Mouse (Mus musculus): ENCODE results near the gene Ccdc188. TPM values are rescaled to one million over a fixed set of nuclear protein-coding genes. Genes with fewer than 3 reads are reported as not detected.

Gene Ccdc188
- polyA plus RNA-seq, 1 experiment from 2014 or later: not detected

- no peak overlapping the region for H3K27ac ChIP-seq (ENCODE audit: low read depth, low read length)
- no peaks in the 10 kb centered on the region for H3K9me3 ChIP-seq (ENCODE audit: control insufficient read depth, low read length)
- H3K9ac ChIP-seq (ENCODE audit: low read length): no peak overlapping the region
- H3K4me1 ChIP-seq (ENCODE audit: control insufficient read depth, insufficient read depth, low read length): no peaks in the 10 kb centered on the region; the same call in 1 of the 2 replicates
- H3K4me3 ChIP-seq (ENCODE audit: low read depth, low read length): no peak overlapping the region
- no peaks in the 10 kb centered on the region for H3K27me3 ChIP-seq (ENCODE audit: control insufficient read depth, insufficient read depth, low read length)
- no peak overlapping the region for H3K4me2 ChIP-seq (ENCODE audit: low read depth)
- 95% methylated on average over 4 of the region's 4 CpGs for WGBS
- H3K36me3 ChIP-seq (ENCODE audit: control insufficient read depth, insufficient read depth, low read length): peaks cover 11% of the 10 kb centered on the region
- ATAC-seq (ENCODE audit: insufficient read depth, low FRiP score, low TSS enrichment) (no peak), DNase-seq (ENCODE audit: low spot score) (no peak)
Observed at GRCm38 (mm10) chr16:18228856-18229255, 11.2 kb downstream of the Ccdc188 start.

- Histone ChIP-seq H3K36me3 (ENCODE audit: control insufficient read depth, insufficient read depth, low read length) (peaks cover 4% of the 10 kb centered on the region), H3K9me3 (ENCODE audit: control insufficient read depth, low read length) (no peaks in the 10 kb centered on the region), H3K27ac (ENCODE audit: low read depth, low read length) (no peak overlapping the region), H3K4me2 (ENCODE audit: low read depth) (no peak overlapping the region), H3K27me3 (ENCODE audit: control insufficient read depth, insufficient read depth, low read length) (no peaks in the 10 kb centered on the region), H3K9ac (ENCODE audit: low read length) (no peak overlapping the region), H3K4me1 (ENCODE audit: control insufficient read depth, insufficient read depth, low read length) (peaks cover 2% of the 10 kb centered on the region; the same call in 1 of the 2 replicates), H3K4me3 (ENCODE audit: low read depth, low read length) (no peak overlapping the region)
- DNase-seq (ENCODE audit: low spot score) (no peak), ATAC-seq (ENCODE audit: insufficient read depth, low FRiP score, low TSS enrichment) (no peak)
- 89% methylated on average over 11 of the region's 11 CpGs for WGBS
Observed at GRCm38 (mm10) chr16:18229622-18230021, 11.9 kb downstream of the Ccdc188 start.

- Histone ChIP-seq H3K4me2 (ENCODE audit: low read depth) (no peak overlapping the region), H3K27me3 (ENCODE audit: control insufficient read depth, insufficient read depth, low read length) (no peaks in the 10 kb centered on the region), H3K4me1 (ENCODE audit: control insufficient read depth, insufficient read depth, low read length) (peaks cover 2% of the 10 kb centered on the region; the same call in 1 of the 2 replicates), H3K9me3 (ENCODE audit: control insufficient read depth, low read length) (no peaks in the 10 kb centered on the region), H3K27ac (ENCODE audit: low read depth, low read length) (no peak overlapping the region), H3K9ac (ENCODE audit: low read length) (no peak overlapping the region), H3K4me3 (ENCODE audit: low read depth, low read length) (no peak overlapping the region), H3K36me3 (ENCODE audit: control insufficient read depth, insufficient read depth, low read length) (peaks cover 4% of the 10 kb centered on the region; the same call in 1 of the 2 replicates)
- 93% methylated on average over 6 of the region's 6 CpGs for WGBS
- ATAC-seq (ENCODE audit: insufficient read depth, low FRiP score, low TSS enrichment): no peak
- DNase-seq (ENCODE audit: low spot score): no peak
Observed at GRCm38 (mm10) chr16:18230617-18231016, 12.9 kb downstream of the Ccdc188 start.

DNA sequence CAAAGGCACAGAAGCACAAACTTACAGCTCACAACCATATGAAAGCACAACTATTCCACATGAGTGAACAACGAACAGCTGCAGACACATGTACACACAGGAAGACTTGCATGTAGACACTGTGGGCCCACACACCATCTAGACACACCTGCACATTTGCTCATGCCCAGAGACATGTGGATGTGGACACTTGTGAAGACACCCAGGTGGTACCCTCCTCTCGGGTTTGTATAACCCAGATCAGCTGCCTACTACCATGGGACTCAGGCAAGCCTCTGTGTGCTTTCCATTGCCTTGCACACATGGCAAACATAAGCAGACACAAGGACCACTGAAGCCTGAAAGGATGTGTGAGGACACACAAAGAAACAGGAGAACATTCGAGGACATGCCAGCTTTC lies 13.4 kb downstream of the Ccdc188 start:
- H3K9me3 ChIP-seq (ENCODE audit: control insufficient read depth, low read length): no peaks in the 10 kb centered on the region
- ATAC-seq (ENCODE audit: insufficient read depth, low FRiP score, low TSS enrichment): no peak
- no peak overlapping the region for H3K9ac ChIP-seq (ENCODE audit: low read length)
- no peaks in the 10 kb centered on the region for H3K27me3 ChIP-seq (ENCODE audit: control insufficient read depth, insufficient read depth, low read length)
- no peak for DNase-seq (ENCODE audit: low spot score)
- no peak overlapping the region for H3K4me3 ChIP-seq (ENCODE audit: low read depth, low read length)
- no peak overlapping the region for H3K4me2 ChIP-seq (ENCODE audit: low read depth)
- 91% methylated on average over 3 of the region's 3 CpGs for WGBS
- H3K4me1 ChIP-seq (ENCODE audit: control insufficient read depth, insufficient read depth, low read length): peaks cover 5% of the 10 kb centered on the region
- peaks cover 3% of the 10 kb centered on the region; the same call in 1 of the 2 replicates for H3K36me3 ChIP-seq (ENCODE audit: control insufficient read depth, insufficient read depth, low read length)
- H3K27ac ChIP-seq (ENCODE audit: low read depth, low read length): no peak overlapping the region

DNA sequence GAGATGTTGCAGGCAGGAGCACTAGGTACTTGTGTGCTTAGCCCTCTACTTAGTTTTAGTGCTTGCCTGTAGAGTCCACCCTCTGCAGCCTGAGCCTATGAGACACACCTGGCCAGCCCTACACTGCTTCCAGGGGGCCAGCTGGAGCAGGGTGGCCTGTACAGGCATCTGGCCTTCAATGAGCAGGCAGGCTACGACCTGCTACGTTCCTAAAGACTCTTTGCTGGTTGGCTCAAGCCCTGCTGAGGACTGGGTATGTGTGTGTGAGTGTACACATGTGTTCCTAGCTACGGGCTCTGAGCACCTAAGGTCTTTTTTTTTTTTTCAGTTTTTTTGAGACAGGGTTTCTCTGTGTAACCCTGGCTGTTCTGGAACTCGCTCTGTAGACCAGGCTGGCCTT lies 13.8 kb downstream of the Ccdc188 start:
- 89% methylated on average over 4 of the region's 4 CpGs for WGBS
- Histone ChIP-seq H3K4me1 (ENCODE audit: control insufficient read depth, insufficient read depth, low read length) (peaks cover 5% of the 10 kb centered on the region), H3K36me3 (ENCODE audit: control insufficient read depth, insufficient read depth, low read length) (peaks cover 2% of the 10 kb centered on the region; the same call in 1 of the 2 replicates), H3K27ac (ENCODE audit: low read depth, low read length) (no peak overlapping the region), H3K9me3 (ENCODE audit: control insufficient read depth, low read length) (no peaks in the 10 kb centered on the region), H3K4me2 (ENCODE audit: low read depth) (no peak overlapping the region), H3K9ac (ENCODE audit: low read length) (no peak overlapping the region), H3K27me3 (ENCODE audit: control insufficient read depth, insufficient read depth, low read length) (no peaks in the 10 kb centered on the region), H3K4me3 (ENCODE audit: low read depth, low read length) (no peak overlapping the region)
- ATAC-seq (ENCODE audit: insufficient read depth, low FRiP score, low TSS enrichment): no peak
- no peak for DNase-seq (ENCODE audit: low spot score)

DNA sequence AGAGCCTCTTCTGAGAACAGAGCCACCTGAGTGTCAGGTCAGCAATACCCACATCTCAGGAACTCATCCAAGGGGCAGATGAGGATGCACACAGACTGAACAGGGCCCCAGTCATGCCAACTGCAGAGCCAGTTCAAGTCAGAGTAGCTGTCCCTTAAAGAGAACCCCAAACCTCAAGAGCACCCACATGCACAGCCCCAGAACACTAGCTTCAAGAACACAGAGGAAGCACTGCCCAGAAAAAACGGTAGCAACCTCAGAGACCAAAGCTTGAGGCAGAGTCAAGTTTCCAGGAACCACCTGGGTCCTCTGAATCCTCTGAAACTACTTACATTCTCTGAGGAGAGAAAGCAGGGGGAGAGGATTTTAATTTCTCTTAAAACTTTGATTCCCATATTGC lies 15.8 kb downstream of the Ccdc188 start:
- Histone ChIP-seq H3K4me2 (ENCODE audit: low read depth) (no peak overlapping the region), H3K27ac (ENCODE audit: low read depth, low read length) (no peak overlapping the region), H3K9ac (ENCODE audit: low read length) (no peak overlapping the region), H3K9me3 (ENCODE audit: control insufficient read depth, low read length) (no peaks in the 10 kb centered on the region), H3K4me3 (ENCODE audit: low read depth, low read length) (no peak overlapping the region), H3K27me3 (ENCODE audit: control insufficient read depth, insufficient read depth, low read length) (no peaks in the 10 kb centered on the region), H3K4me1 (ENCODE audit: control insufficient read depth, insufficient read depth, low read length) (peaks cover 5% of the 10 kb centered on the region), H3K36me3 (ENCODE audit: control insufficient read depth, insufficient read depth, low read length) (no peaks in the 10 kb centered on the region; the same call in 1 of the 2 replicates)
- DNase-seq (ENCODE audit: low spot score) (no peak), ATAC-seq (ENCODE audit: insufficient read depth, low FRiP score, low TSS enrichment) (no peak)
- WGBS: 60% methylated on average over 1 of the region's 1 CpGs

- DNase-seq (ENCODE audit: low spot score): no peak
- Histone ChIP-seq H3K4me2 (ENCODE audit: low read depth) (peak overlapping the region; percentile 60), H3K9me3 (ENCODE audit: control insufficient read depth, low read length) (no peaks in the 10 kb centered on the region), H3K4me1 (ENCODE audit: control insufficient read depth, insufficient read depth, low read length) (peaks cover 5% of the 10 kb centered on the region), H3K9ac (ENCODE audit: low read length) (peak overlapping the region; percentile 72), H3K27ac (ENCODE audit: low read depth, low read length) (no peak overlapping the region), H3K4me3 (ENCODE audit: low read depth, low read length) (peak overlapping the region; percentile 75), H3K27me3 (ENCODE audit: control insufficient read depth, insufficient read depth, low read length) (no peaks in the 10 kb centered on the region), H3K36me3 (ENCODE audit: control insufficient read depth, insufficient read depth, low read length) (no peaks in the 10 kb centered on the region; the same call in 1 of the 2 replicates)
- 21% methylated on average over 13 of the region's 13 CpGs for WGBS
- no peak for ATAC-seq (ENCODE audit: insufficient read depth, low FRiP score, low TSS enrichment)
Observed at GRCm38 (mm10) chr16:18233919-18234670, 16.4 kb downstream of the Ccdc188 start.

DNA sequence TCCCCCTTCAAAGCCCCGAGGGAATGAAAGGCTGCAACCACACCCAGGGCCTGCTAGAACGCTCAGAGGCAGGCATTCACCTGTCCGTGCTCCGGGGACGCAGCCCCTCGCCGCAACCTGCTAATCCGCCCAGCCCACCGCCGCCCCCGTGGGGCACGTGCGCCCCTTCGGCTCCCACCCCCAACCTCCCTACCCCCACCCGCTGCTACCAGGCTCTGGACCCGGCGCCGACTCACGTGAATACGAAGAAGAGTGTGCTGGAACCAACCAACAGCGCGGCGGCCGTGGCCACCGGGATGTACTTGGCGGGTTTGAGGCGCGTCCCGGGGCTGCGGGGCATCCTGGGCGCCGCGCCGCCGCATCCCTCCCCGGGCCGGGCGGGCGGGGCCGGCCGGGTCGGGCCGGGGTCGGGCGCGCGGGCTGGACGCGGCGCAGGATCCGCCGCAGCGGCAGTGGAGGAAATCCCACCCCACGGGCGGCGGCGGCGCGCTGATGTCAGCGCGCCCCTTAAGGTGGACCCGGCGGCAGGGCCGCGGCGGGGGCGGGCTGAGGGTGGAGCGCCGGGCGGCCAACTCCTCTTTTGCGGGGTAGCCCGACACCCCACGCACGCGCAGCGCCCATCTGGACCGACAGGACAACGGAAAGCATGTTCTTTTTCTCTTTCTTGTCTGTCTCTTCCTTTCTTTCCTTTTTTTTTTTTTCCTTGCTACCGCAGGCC lies 17.2 kb downstream of the Ccdc188 start, which contains the start of gene Zdhhc8:
Zdhhc8 (minus strand) TSS at position 466 of the 718 bp plus-strand sequence.
- Histone ChIP-seq H3K9me3 (ENCODE audit: control insufficient read depth, low read length) (no peaks in the 10 kb centered on the region), H3K27ac (ENCODE audit: low read depth, low read length) (peak within 1 kb of the TSS; percentile 80), H3K4me2 (ENCODE audit: low read depth) (peak within 1 kb of the TSS; percentile 60), H3K4me3 (ENCODE audit: low read depth, low read length) (peak within 1 kb of the TSS; percentile 75), H3K27me3 (ENCODE audit: control insufficient read depth, insufficient read depth, low read length) (no peaks in the 10 kb centered on the region), H3K4me1 (ENCODE audit: control insufficient read depth, insufficient read depth, low read length) (peaks cover 5% of the 10 kb centered on the region), H3K9ac (ENCODE audit: low read length) (peak within 1 kb of the TSS; percentile 72), H3K36me3 (ENCODE audit: control insufficient read depth, insufficient read depth, low read length) (no peaks in the 10 kb centered on the region)
- WGBS: under 1% methylated on average over 55 of the region's 79 CpGs
- DNase-seq (ENCODE audit: low spot score) (peak; percentile 81), ATAC-seq (ENCODE audit: insufficient read depth, low FRiP score, low TSS enrichment) (peak; percentile 71)

Data from neural tube, embryonic 11.5 days (tissue).